Comparison of ENCODE assay signal across 9 mouse cellular contexts in genomic region chr5:98854627-98855564, GRCm38 (mm10). TPM values are rescaled to one million over a fixed set of nuclear protein-coding genes. Genes with fewer than 3 reads are reported as not detected.
DNase-seq lines count a peak whose midpoint lies in the region; ATAC-seq lines count a peak whose summit lies in the region.
"Had no signal": no experiment of that assay in that cellular context is flagged by ENCODE, and none has a peak within 500 bp of the region (broad histone marks: within the 10 kb centered on the region; RNA-seq: fewer than 3 reads in every experiment).

No protein-coding gene starts in this region.

- peak; percentile 60 for ATAC-seq in limb, embryonic 11.5 days (ENCODE audit: insufficient number of reproducible peaks, low FRiP score, low TSS enrichment, low read depth)
- ATAC-seq in midbrain, embryonic 13.5 days = peak; percentile 87
- no peak for ATAC-seq in erythroid progenitor cell, adult 5-6 weeks (replicated peaks; ENCODE audit: low FRiP score, poor library complexity, severe bottlenecking)

- peak overlapping the region; percentile 40 for H3K27ac ChIP-seq in embryonic facial prominence, embryonic 10.5 days (replicated peaks)
- H3K27ac ChIP-seq in limb, embryonic 11.5 days (replicated peaks; ENCODE audit: low read depth, low read length) = no peak overlapping the region
- H3K27ac ChIP-seq in midbrain, embryonic 13.5 days = no peak overlapping the region
- H3K27ac ChIP-seq: macrophage had no signal

- intact Hi-C loops in heart, postnatal 36 days (cut with DNase I) = no loop called here

- H3K4me2 ChIP-seq in limb, embryonic 11.5 days (ENCODE audit: low read depth, severe bottlenecking) = peak overlapping the region; percentile 98
- H3K4me2 ChIP-seq in midbrain, embryonic 13.5 days (replicated peaks) = peak overlapping the region; percentile 99

- peaks cover 30% of the 10 kb centered on the region for H3K4me1 ChIP-seq in embryonic facial prominence, embryonic 10.5 days
- H3K4me1 ChIP-seq in limb, embryonic 11.5 days (ENCODE audit: control insufficient read depth, insufficient read depth, low read length) = peaks cover 4% of the 10 kb centered on the region; the same call in 1 of the 2 replicates
- peaks cover 17% of the 10 kb centered on the region for H3K4me1 ChIP-seq in midbrain, embryonic 13.5 days (replicated peaks)

- H3K4me3 ChIP-seq in embryonic facial prominence, embryonic 10.5 days = peak overlapping the region; percentile 69
- H3K4me3 ChIP-seq in limb, embryonic 11.5 days (ENCODE audit: low read depth, low read length) = peak overlapping the region; percentile 53
- peak overlapping the region; percentile 58 for H3K4me3 ChIP-seq in midbrain, embryonic 13.5 days (replicated peaks)

- H3K27me3 ChIP-seq in embryonic facial prominence, embryonic 10.5 days (replicated peaks; ENCODE audit: low read depth, poor library complexity, severe bottlenecking) = peaks cover 71% of the 10 kb centered on the region
- H3K27me3 ChIP-seq in limb, embryonic 11.5 days (ENCODE audit: control insufficient read depth, insufficient read depth, low read length) = peaks cover 30% of the 10 kb centered on the region
- H3K27me3 ChIP-seq in midbrain, embryonic 13.5 days = peaks cover 50% of the 10 kb centered on the region

- under 1% methylated on average over 75 of the region's 75 CpGs for WGBS in embryonic facial prominence, embryonic 10.5 days
- WGBS in limb, embryonic 11.5 days = under 1% methylated on average over 68 of the region's 75 CpGs
- under 1% methylated on average over 75 of the region's 75 CpGs for WGBS in midbrain, embryonic 13.5 days

- H3K9ac ChIP-seq in limb, embryonic 11.5 days (ENCODE audit: low read length) = peak overlapping the region; percentile 34
- peak overlapping the region; percentile 62 for H3K9ac ChIP-seq in midbrain, embryonic 13.5 days (replicated peaks)

- H3K9me3 ChIP-seq in embryonic facial prominence, embryonic 10.5 days = no peaks in the 10 kb centered on the region
- no peaks in the 10 kb centered on the region for H3K9me3 ChIP-seq in limb, embryonic 11.5 days (ENCODE audit: control insufficient read depth, low read length)
- H3K9me3 ChIP-seq in midbrain, embryonic 13.5 days = no peaks in the 10 kb centered on the region

- DNase-seq in right cerebral cortex, postnatal 10 days (ENCODE audit: low spot score in 2 of 2) = peak; percentile 42 to 54
- DNase-seq in right cerebral cortex, adult 18-20 months = no peak
- DNase-seq in embryonic facial prominence, embryonic 10.5 days (ENCODE audit: low spot score) = peak; percentile 67
- peak; percentile 5 to 6 for DNase-seq in heart, postnatal 36 days
- DNase-seq in limb, embryonic 11.5 days (ENCODE audit: low spot score) = peak; percentile 65
- DNase-seq in cerebellum, adult 8-10 months = no peak

- H3K36me3 ChIP-seq in embryonic facial prominence, embryonic 10.5 days (replicated peaks) = no peaks in the 10 kb centered on the region
- no peaks in the 10 kb centered on the region for H3K36me3 ChIP-seq in limb, embryonic 11.5 days (ENCODE audit: control insufficient read depth, insufficient read depth, low read length)
- no peaks in the 10 kb centered on the region for H3K36me3 ChIP-seq in midbrain, embryonic 13.5 days

RNA-seq across cellular contexts. Expression of gene Bmp3, which starts 0.7 kb away (rescaled TPM):
- 0.78 and 1.1 TPM in 2 replicates for polyA plus RNA-seq in embryonic facial prominence, embryonic 10.5 days (2016; fragmentation: Nextera tagmentation; extraction: Ambion mirVana)
- total RNA-seq in heart, postnatal 36 days (2021) = under 1 TPM; 0.22 to 0.41 TPM
- polyA plus RNA-seq in limb, embryonic 11.5 days (2014; fragmentation: Nextera tagmentation; extraction: Ambion mirVana) = 1.5 and 2.0 TPM in 2 replicates
- polyA plus RNA-seq in midbrain, embryonic 13.5 days (2015; fragmentation: Nextera tagmentation; extraction: Ambion mirVana) = 1.0 and 1.1 TPM in 2 replicates
- not detected in 2 replicates for total RNA-seq in erythroid progenitor cell, adult 5-6 weeks (2015; ENCODE audit: low replicate concordance)
- total RNA-seq in erythroid progenitor cell, adult 5-6 weeks (2017; ENCODE audit: low replicate concordance) = not detected in 2 replicates
- polyA plus RNA-seq: macrophage had no signal

Comparison
In these comparisons a context has a peak if more than half of its experiments do, and no peak if none do; other contexts are left out.
1. DNase-seq: peak in right cerebral cortex, postnatal 10 days (2 of 2), embryonic facial prominence, embryonic 10.5 days (single experiment), heart, postnatal 36 days (2 of 2) and limb, embryonic 11.5 days (single experiment); none in right cerebral cortex, adult 18-20 months (single experiment) and cerebellum, adult 8-10 months (single experiment).
2. Peak in every context shown above with its lines, with median percentiles within 50 percentile points of each other: H3K4me3 ChIP-seq.